Mouse (Mus musculus) heart, adult 2 months (tissue): ENCODE data around the gene Tmub2. TPM values are rescaled to one million over a fixed set of nuclear protein-coding genes. Genes with fewer than 3 reads are reported as not detected.
"Not testable (repeated sequence)": the region's sequence is repeated elsewhere in the genome, so short reads cannot be mapped to it uniquely, and the experiment has no call there.

Experiments used
- DNase-seq, 2 experiments: peaks; one replicate each; pipeline ENCODE4 v3.0.0; 2021
- H3K27ac ChIP-seq: fragments of 200-600 bp; 2 replicates; pipeline ENCODE4 v1.8.1; 2022
- H3K27me3 ChIP-seq: fragments of 200-500 bp; 2 replicates; pipeline ENCODE4 v1.6.1; 2012; ENCODE audit warnings: mild to moderate bottlenecking, low read length, inconsistent platforms, mixed read lengths; ENCODE audit not compliant: control insufficient read depth, insufficient read depth
- H3K36me3 ChIP-seq: fragments of 200-500 bp; 2 replicates; pipeline ENCODE4 v1.6.1; 2012; ENCODE audit warnings: low read length, inconsistent platforms; ENCODE audit not compliant: control insufficient read depth, insufficient read depth
- H3K4me1 ChIP-seq: fragments of 200-500 bp; 2 replicates; pipeline ENCODE4 v1.6.1; 2011; ENCODE audit warnings: low read length; ENCODE audit not compliant: control insufficient read depth, insufficient read depth
- H3K4me3 ChIP-seq: fragments of 200-600 bp; 2 replicates; pipeline ENCODE4 v1.8.1; 2022
- H3K79me2 ChIP-seq: fragments of 200-500 bp; replicated peaks from 2 replicates; pipeline ENCODE4 v1.6.1; 2012; ENCODE audit warnings: mild to moderate bottlenecking, inconsistent platforms, low read length, moderate library complexity, mixed read lengths; ENCODE audit not compliant: control insufficient read depth, insufficient read depth
- H3K9ac ChIP-seq: fragments of 200-500 bp; 2 replicates; pipeline ENCODE4 v1.6.1; 2012; ENCODE audit warnings: low read depth, mild to moderate bottlenecking, control low read depth, inconsistent platforms, low read length, mixed read lengths
- CTCF ChIP-seq: fragments of 200-600 bp; IDR thresholded peaks from 2 replicates; pipeline ENCODE4 v1.8.1; 2022; ENCODE audit warnings: antibody characterized with exemption, mild to moderate bottlenecking, moderate library complexity
- EP300 ChIP-seq: fragments of 200-500 bp; IDR thresholded peaks from 2 replicates; pipeline ENCODE4 v1.6.1; 2011; ENCODE audit warnings: low read depth, low read length, control low read depth; ENCODE audit not compliant: insufficient read depth
- POLR2A ChIP-seq: fragments of 200-500 bp; IDR thresholded peaks from 2 replicates; pipeline ENCODE4 v1.6.1; 2011; ENCODE audit warnings: mild to moderate bottlenecking, low read depth, low read length, control low read depth; ENCODE audit not compliant: insufficient read depth
- WGBS: fragments of 180-500 bp; shearing (Covaris S2); methylation state at CpG from one replicate; pipeline ENCODE4 v1.1.7; 2018; 5-methylcytosine and 5-hydroxymethylcytosine counted together
- intact Hi-C: fragments of 180-260 bp; cut with DNase I; formaldehyde crosslinking; loops from one replicate; pipeline ENCODE4 v1.15.1; 2025
- polyA plus RNA-seq: library from polyadenylated mRNA; depleted of rRNA; stranded (reverse); fragments of >200 nt; gene quantifications from 2 replicates; pipeline ENCODE4 v1.2.3, GENCODE M21; 2012
- total RNA-seq, 2 experiments: library from RNA; stranded (reverse); gene quantifications; 2 replicates each; pipeline ENCODE4 v1.2.3; 2021

Gene Tmub2
- total and polyA plus RNA-seq, 3 experiments, result 22.9 to 32.8 (median 26.2) TPM

DNA sequence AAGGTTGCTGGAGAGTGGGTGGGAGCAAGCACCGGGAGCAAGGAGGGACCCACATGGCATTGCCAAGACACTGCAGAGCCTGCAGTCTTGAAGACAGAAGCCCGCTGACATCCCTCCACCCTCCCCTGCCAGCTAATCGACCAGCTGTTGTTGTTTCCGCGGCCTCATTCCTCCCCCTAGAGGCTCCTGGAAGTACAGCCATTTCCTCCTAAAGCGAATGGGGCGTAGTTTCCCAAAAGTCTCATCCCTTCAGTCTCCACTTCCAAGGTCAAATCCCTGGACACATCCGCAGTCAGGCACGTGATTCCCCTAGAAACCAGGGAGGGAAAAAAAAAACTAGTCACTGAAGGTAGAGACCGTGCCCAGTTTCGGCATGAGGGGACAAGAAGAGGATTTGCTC is 17.3 kb upstream of the Tmub2 start:
- no peaks in the 10 kb centered on the region; the same call in 1 of the 2 replicates for H3K4me1 ChIP-seq
- no peaks in the 10 kb centered on the region for H3K79me2 ChIP-seq
- TF ChIP-seq POLR2A (no peak), CTCF (peak; percentile 86), EP300 (peak; percentile 68; the same call in 1 of the 2 replicates)
- no peaks in the 10 kb centered on the region for H3K27me3 ChIP-seq
- peak; percentile 75 for DNase-seq
- WGBS, result 1% methylated on average over 11 of the region's 11 CpGs
- intact Hi-C loops, result loop anchor here (1.0 to 5.0 kb wide), 2 partner anchors 110 to 165 kb away; partner anchors contain the start of gene Tmem101
- H3K27ac ChIP-seq, result no peak overlapping the region; the same call in 1 of the 2 replicates
- H3K9ac ChIP-seq, result no peak overlapping the region
- H3K4me3 ChIP-seq, result no peak overlapping the region
- H3K36me3 ChIP-seq, result no peaks in the 10 kb centered on the region

DNA sequence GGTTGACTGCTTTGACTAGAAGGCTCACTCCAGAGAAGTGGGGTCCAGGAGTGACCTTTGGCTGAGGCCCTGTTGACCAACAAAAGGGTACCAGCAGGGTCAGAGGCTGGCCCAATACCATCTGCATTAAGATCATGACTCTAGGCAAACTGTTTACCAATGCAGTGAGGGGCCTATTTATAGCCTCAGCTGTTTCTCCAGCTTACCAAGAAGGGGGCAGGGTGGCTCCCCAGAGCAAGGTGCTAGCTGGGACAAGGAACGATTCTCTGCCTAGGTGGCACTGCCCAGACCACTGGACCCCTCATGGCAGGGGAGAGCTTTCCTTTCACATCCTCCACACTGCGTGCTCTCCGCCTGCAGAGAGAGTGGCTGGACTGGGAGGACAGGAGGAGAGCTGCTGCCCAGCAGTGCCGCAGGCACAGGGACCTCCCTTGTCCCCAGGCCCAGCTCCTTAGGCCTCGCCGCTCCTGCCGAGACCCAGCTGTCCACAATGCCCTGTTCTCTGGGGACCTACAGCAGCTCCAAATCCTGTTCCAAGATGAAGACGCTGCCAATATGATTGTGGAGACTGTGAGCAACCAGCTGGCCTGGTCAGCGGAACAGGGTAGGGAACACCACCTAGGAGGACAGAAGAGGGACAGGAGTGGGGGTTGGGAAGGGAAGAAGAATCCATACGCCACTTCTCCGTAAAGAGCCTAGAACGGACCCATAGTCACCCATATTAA is 16.0 kb upstream of the Tmub2 start, which contains the start of gene Asb16:
Asb16 (plus strand) TSS at position 224 of the 725 bp plus-strand sequence.
- DNase-seq, result no peak
- H3K9ac ChIP-seq, result no peak within 1 kb of the TSS
- WGBS, result 79% methylated on average over 12 of the region's 12 CpGs

DNA sequence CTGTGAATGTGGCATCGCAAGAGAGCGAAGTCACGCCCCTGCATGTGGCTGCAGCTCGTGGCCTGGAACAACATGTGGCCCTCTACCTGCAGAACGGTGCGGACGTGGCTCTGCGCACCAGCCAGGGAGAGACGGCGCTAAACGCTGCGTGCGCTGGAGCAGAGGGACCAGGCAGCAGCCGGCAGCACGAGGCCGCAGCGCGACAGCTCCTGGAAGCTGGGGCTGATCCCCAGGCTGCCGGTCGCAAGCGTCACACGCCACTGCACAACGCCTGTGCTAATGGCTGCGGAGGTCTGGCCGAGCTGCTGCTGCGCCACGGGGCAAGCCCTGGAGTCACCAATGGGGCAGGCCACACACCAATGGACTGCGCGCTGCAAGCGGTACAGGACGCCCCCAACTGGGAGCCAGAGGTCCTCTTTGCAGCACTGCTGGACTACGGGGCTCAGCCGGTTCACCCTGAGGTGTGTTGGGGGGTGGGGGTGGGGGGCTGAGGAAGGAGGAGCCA is 8.3 kb upstream of the Tmub2 start:
- peaks cover 2% of the 10 kb centered on the region for H3K4me1 ChIP-seq
- H3K27ac ChIP-seq, result no peak overlapping the region
- peaks cover 5% of the 10 kb centered on the region; the same call in 1 of the 2 replicates for H3K27me3 ChIP-seq
- no peaks in the 10 kb centered on the region for H3K79me2 ChIP-seq
- WGBS, result 2% methylated on average over 33 of the region's 33 CpGs
- TF ChIP-seq CTCF (no peak), EP300 (no peak), POLR2A (no peak)
- DNase-seq, result peak in 1 of 2 experiments; percentile 34
- H3K9ac ChIP-seq, result peak overlapping the region; percentile 52
- H3K4me3 ChIP-seq, result peak overlapping the region; percentile 26; the same call in 1 of the 2 replicates
- no peaks in the 10 kb centered on the region for H3K36me3 ChIP-seq
- intact Hi-C loops, result no loop called here

More for the DNA sequence above, 16.0 kb upstream of the Tmub2 start, which contains the start of gene Asb16:
- H3K79me2 ChIP-seq, result no peaks in the 10 kb centered on the region
- intact Hi-C loops, result loop anchor here (5.0 kb wide), 1 partner anchor 111 kb away; the partner anchor contains the start of gene Tmem101
- TF ChIP-seq EP300 (no peak), CTCF (no peak), POLR2A (no peak)
- H3K4me1 ChIP-seq, result no peaks in the 10 kb centered on the region; the same call in 1 of the 2 replicates
- H3K4me3 ChIP-seq, result no peak within 1 kb of the TSS
- H3K27ac ChIP-seq, result no peak within 1 kb of the TSS
- H3K27me3 ChIP-seq, result no peaks in the 10 kb centered on the region
- H3K36me3 ChIP-seq, result no peaks in the 10 kb centered on the region

DNA sequence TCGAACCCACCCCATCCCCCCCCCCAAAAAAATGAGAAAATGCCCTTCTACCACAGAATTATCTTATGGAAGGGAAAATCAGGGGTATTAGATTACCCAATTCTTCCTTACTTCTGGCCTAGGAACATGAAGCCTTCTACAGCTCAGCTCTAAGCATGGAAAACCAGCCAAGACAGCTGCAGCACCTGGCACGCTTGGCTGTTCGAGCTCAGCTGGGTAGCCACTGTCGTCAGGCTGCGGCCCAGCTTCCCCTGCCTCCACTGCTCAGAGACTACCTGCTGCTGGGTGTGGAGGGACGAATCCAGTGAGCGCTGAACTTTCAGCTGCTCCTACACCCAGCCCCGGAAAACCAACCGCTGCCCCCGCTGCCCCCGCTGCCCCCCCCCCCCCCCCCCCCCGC is 7.0 kb upstream of the Tmub2 start:
- no peaks in the 10 kb centered on the region for H3K79me2 ChIP-seq
- H3K9ac ChIP-seq, result no peak overlapping the region
- peaks cover 5% of the 10 kb centered on the region; the same call in 1 of the 2 replicates for H3K27me3 ChIP-seq
- no peaks in the 10 kb centered on the region for H3K36me3 ChIP-seq
- intact Hi-C loops, result no loop called here
- H3K4me3 ChIP-seq, result no peak overlapping the region
- WGBS, result 76% methylated on average over 10 of the region's 12 CpGs
- no peak overlapping the region for H3K27ac ChIP-seq
- DNase-seq, result no peak
- TF ChIP-seq CTCF (no peak), EP300 (no peak)
- peaks cover 2% of the 10 kb centered on the region for H3K4me1 ChIP-seq

DNA sequence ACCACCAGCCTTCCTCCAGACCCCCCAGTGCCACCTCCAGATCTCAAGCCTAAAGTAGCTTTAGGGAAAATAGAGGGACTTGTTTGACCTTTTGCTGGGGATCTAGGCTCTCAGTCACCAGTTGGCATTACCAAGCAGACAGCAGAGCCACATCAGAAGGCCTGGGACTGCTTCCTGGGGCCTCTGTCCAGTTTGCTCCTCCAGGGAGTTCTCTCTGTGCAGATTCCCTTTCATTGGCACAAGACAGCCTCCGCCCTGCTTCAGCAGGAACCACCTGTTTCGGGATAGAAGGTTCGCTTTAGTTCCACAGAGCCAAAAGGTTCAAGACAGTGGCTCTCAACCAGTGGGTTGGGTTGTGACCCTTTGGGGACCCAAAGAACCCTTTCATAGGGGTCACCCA is 5.1 kb upstream of the Tmub2 start:
- Histone ChIP-seq H3K79me2 (no peaks in the 10 kb centered on the region), H3K4me1 (peaks cover 2% of the 10 kb centered on the region), H3K27me3 (peaks cover 5% of the 10 kb centered on the region; the same call in 1 of the 2 replicates), H3K4me3 (no peak overlapping the region), H3K9ac (no peak overlapping the region), H3K36me3 (no peaks in the 10 kb centered on the region), H3K27ac (no peak overlapping the region)
- intact Hi-C loops, result no loop called here
- WGBS, result 90% methylated on average over 3 of the region's 3 CpGs
- TF ChIP-seq EP300 (no peak), POLR2A (no peak), CTCF (no peak)
- no peak for DNase-seq

DNA sequence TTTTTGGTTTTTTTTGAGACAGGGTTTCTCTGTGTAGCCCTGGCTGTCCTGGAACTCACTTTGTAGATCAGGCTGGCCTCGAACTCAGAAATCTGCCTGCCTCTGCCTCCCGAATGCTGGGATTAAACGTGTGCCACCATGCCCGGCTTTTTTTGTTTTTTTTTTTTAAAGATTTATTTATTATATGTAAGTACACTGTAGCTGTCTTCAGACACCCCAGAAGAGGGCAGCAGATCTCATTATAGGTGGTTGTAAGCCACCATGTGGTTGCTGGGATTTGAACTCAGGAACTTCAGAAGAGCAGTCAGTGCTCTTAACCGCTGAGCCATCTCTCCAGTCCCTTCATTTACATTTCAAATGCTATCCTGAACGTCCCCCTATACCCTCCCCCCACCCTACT is 4.5 kb upstream of the Tmub2 start:
- intact Hi-C loops, H3K4me1 ChIP-seq, H3K79me2 ChIP-seq, H3K27ac ChIP-seq, H3K36me3 ChIP-seq, H3K9ac ChIP-seq, H3K27me3 ChIP-seq, H3K4me3 ChIP-seq, DNase-seq: not testable (repeated sequence)
- TF ChIP-seq CTCF, result peak; percentile 27
- 66% methylated on average over 6 of the region's 6 CpGs for WGBS
